Mouse (Mus musculus): Measurements from ENCODE around the gene Vmn2r21. TPM values are rescaled to one million over a fixed set of nuclear protein-coding genes. Genes with fewer than 3 reads are reported as not detected.

Gene Vmn2r21
- polyA plus RNA-seq, 1 experiment from 2014 or later, result not detected

Other genes with a start within 250 kb of the Vmn2r21 start
- gene Clec4e, start 243.5 kb downstream of the Vmn2r21 start, polyA plus RNA-seq (2014; fragmentation: Nextera tagmentation; extraction: Ambion mirVana), result not detected in 2 replicates
- gene Vmn2r19, start 225.1 kb downstream of the Vmn2r21 start, polyA plus RNA-seq (2014; fragmentation: Nextera tagmentation; extraction: Ambion mirVana), result not detected in 2 replicates
- not detected in 2 replicates for gene Vmn2r20, start 115.3 kb downstream of the Vmn2r21 start, polyA plus RNA-seq (2014; fragmentation: Nextera tagmentation; extraction: Ambion mirVana)
- gene Vmn2r22, start 117.3 kb upstream of the Vmn2r21 start, polyA plus RNA-seq (2014; fragmentation: Nextera tagmentation; extraction: Ambion mirVana), result not detected in 2 replicates
- gene Vmn2r23, start 169.3 kb upstream of the Vmn2r21 start, polyA plus RNA-seq (2014; fragmentation: Nextera tagmentation; extraction: Ambion mirVana), result not detected in 2 replicates
- gene Vmn2r24, start 245.5 kb upstream of the Vmn2r21 start, polyA plus RNA-seq (2014; fragmentation: Nextera tagmentation; extraction: Ambion mirVana), result not detected in 2 replicates